Mouse (Mus musculus): ENCODE results near the gene Wnt5b. TPM values are rescaled to one million over a fixed set of nuclear protein-coding genes. Genes with fewer than 3 reads are reported as not detected.
A peak's percentile ranks its signal among the peaks of the same experiment; 100 is the strongest.

Wnt5b gene
- polyA plus RNA-seq, 1 experiment, result not detected

DNA sequence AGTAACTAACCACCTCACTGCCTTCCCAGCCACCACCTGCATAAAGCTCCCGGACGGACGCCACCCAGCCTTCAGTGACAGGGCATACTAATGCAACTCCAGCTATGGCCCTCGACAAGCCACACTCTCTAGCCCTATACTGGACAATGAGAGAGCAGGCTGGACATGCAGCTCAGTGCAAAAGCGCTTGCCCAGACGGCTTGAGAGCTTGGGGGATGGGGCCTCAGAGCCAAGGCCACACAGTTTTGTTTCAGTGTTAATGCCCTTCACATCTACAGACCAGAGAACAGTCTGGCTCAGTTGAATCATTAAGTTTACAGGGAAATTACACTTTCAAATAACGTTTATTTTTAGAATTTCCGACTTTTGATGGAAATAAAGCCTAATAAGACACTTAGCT is 86.0 kb downstream of the Wnt5b start:
- Histone ChIP-seq H3K4me3 (replicated peaks; ENCODE audit: control insufficient read depth, low read depth, low read length) (no peak overlapping the region), H3K27ac (ENCODE audit: control insufficient read depth, insufficient read depth, low read depth, low read length, poor library complexity) (peak overlapping the region; percentile 12; the same call in 1 of the 2 replicates), H3K4me1 (ENCODE audit: control insufficient read depth, insufficient read depth, low read length) (peaks cover 2% of the 10 kb centered on the region; the same call in 1 of the 2 replicates)
- no peak for TF ChIP-seq CTCF (IDR thresholded peaks at IDR 0.05; ENCODE audit: control insufficient read depth, insufficient read depth, low read length)
- no peak for TF ChIP-seq POLR2A (IDR thresholded peaks at IDR 0.05; ENCODE audit: borderline replicate concordance, control insufficient read depth, low read depth, low read length)
- 56% methylated on average over 8 of the region's 8 CpGs for WGBS

DNA sequence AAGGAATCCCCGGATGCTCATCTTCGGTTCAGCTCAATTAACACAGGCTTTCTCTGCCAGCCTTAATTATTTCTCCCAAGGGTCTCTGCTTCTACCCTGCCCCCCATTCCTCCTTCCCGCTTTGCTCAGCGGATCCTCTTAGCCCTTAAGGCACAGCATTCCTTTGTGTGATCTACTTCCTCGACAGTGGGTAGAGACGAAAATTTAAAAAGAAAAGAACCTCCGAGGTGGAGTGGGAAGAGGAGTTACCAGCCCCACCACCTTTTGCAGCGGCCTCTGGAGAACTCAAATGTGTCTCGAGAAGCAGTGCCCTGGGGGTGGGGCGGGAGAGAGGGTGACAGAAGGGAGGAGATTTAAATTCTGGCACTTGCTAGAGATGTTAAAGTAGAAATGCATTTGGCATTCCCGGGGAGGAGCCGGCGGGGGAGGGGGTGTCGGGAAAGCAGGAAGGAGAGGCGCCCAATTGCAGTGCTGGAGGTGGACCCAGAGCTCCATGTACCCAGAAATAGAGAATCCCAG is 92.1 kb downstream of the Wnt5b start:
- WGBS, result 8% methylated on average over 15 of the region's 15 CpGs
- TF ChIP-seq CTCF (IDR thresholded peaks at IDR 0.05; ENCODE audit: control insufficient read depth, insufficient read depth, low read length) (no peak), POLR2A (IDR thresholded peaks at IDR 0.05; ENCODE audit: borderline replicate concordance, control insufficient read depth, low read depth, low read length) (no peak)
- H3K4me3 ChIP-seq (replicated peaks; ENCODE audit: control insufficient read depth, low read depth, low read length), result no peak overlapping the region

DNA sequence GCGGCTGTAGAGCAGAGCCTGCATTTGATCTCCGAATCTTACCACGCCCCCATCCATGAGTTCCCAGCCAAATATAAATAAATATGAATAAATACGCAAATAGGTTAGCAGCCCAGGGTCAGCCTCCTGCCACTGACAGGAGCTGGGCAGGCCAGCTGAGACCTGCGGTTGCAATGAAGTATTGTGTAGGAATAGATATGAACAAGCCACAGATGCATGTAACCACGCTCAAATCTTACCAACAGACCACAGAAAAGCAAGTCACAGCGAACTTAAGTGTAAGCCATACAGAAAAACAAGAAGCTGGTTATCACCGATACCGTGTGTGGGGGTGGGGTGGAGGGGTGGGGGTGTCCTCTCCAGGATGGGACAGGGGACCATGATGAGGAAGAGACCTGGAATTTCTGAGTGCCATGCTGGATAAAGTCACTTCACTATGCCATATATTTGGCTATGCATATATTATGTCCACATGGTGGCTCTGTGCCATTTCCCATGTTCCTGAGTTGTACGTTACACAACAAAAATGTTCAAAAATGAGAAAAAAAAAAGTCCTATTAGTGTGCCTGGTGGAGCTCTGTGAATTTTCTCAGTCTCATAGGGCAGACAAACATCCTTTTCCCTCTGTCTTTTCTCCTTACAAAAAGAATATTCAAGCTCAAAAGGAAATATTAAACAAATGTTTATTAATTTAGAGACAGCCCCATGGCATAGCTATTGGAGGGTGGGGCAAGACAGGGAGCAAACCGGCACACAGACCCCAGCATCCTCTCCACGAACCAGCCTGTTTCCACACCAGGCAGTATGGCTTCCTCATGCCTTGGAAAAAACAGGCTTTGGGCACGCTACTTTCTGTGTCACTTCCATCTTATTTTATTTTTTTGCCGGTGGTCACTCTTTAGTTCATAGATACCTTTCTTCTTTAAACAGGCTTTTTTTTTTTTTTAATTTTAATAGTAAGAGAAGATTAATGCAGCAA is 92.9 kb downstream of the Wnt5b start:
- Histone ChIP-seq H3K4me3 (replicated peaks; ENCODE audit: control insufficient read depth, low read depth, low read length) (no peak overlapping the region), H3K27ac (ENCODE audit: control insufficient read depth, insufficient read depth, low read depth, low read length, poor library complexity) (no peak overlapping the region), H3K4me1 (ENCODE audit: control insufficient read depth, insufficient read depth, low read length) (no peaks in the 10 kb centered on the region; the same call in 1 of the 2 replicates)
- TF ChIP-seq POLR2A (IDR thresholded peaks at IDR 0.05; ENCODE audit: borderline replicate concordance, control insufficient read depth, low read depth, low read length) (no peak), CTCF (IDR thresholded peaks at IDR 0.05; ENCODE audit: control insufficient read depth, insufficient read depth, low read length) (no peak)
- WGBS, result 5% methylated on average over 14 of the region's 14 CpGs

More for the DNA sequence above, 92.1 kb downstream of the Wnt5b start:
- no peaks in the 10 kb centered on the region; the same call in 1 of the 2 replicates for H3K4me1 ChIP-seq (ENCODE audit: control insufficient read depth, insufficient read depth, low read length)
- no peak overlapping the region for H3K27ac ChIP-seq (ENCODE audit: control insufficient read depth, insufficient read depth, low read depth, low read length, poor library complexity)

DNA sequence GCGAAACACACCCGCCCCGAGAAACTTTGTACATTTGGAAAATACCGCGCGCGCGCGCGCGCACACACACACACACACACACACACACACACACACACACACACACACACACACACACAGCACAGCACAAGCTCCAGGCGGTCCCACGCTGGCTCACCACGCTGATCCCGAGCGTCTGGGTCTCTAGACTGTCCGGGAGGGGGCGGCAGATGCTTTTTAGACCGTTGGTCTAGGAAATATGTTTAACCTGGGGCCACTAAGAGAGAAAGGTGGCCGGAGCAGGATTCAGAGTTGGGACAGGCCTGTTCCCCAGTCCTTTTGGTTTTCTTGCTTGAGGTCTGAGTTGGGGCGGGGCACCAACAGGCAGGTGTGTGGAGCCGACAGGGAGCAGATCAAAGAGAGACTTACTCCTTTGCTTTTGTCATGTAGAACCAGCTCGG is 95.1 kb downstream of the Wnt5b start:
- Histone ChIP-seq H3K27ac (ENCODE audit: control insufficient read depth, insufficient read depth, low read depth, low read length, poor library complexity) (no peak overlapping the region), H3K4me1 (ENCODE audit: control insufficient read depth, insufficient read depth, low read length) (no peaks in the 10 kb centered on the region; the same call in 1 of the 2 replicates), H3K4me3 (replicated peaks; ENCODE audit: control insufficient read depth, low read depth, low read length) (no peak overlapping the region)
- peak; percentile 43; the same call in 1 of the 2 replicates for TF ChIP-seq CTCF (IDR thresholded peaks at IDR 0.05; ENCODE audit: control insufficient read depth, insufficient read depth, low read length)
- no peak for TF ChIP-seq POLR2A (IDR thresholded peaks at IDR 0.05; ENCODE audit: borderline replicate concordance, control insufficient read depth, low read depth, low read length)
- WGBS, result 16% methylated on average over 14 of the region's 23 CpGs

DNA sequence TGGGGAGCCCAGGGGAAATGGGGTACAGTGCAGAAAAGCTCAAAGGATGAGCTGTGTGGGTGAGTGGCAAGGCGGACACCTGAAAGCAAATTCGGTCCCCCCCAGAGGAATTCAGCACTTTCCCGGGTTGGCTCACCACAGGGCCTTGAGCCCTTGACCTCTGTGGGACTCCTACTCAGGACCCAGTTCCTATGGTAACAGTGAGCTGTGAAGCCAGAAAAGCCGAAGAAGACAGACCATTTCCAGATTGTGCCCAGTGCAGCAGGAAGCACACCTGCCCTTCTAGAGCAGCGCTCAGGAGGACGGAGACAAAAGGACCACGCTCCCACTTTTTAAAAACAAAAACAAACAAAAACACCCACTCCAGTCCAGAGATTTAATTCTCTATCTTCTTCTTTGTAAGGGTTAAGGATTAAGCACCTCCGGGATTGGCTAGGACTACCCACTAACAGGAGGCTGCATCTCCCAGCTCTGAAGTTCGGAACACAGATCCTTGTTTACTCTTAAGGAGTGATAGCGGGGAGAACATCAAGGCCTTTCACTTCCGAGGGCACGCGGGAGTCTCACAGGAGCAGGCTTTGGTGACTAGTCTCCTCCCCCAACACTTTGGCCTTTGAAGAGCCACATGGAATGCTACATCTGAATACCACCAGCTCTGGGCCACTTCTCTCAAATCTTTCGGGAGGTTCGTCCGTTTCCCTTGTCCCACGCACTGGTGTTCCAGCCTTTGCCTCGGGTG is 95.7 kb downstream of the Wnt5b start:
- no peak for TF ChIP-seq POLR2A (IDR thresholded peaks at IDR 0.05; ENCODE audit: borderline replicate concordance, control insufficient read depth, low read depth, low read length)
- no peak for TF ChIP-seq CTCF (IDR thresholded peaks at IDR 0.05; ENCODE audit: control insufficient read depth, insufficient read depth, low read length)
- Histone ChIP-seq H3K4me1 (ENCODE audit: control insufficient read depth, insufficient read depth, low read length) (no peaks in the 10 kb centered on the region; the same call in 1 of the 2 replicates), H3K4me3 (replicated peaks; ENCODE audit: control insufficient read depth, low read depth, low read length) (no peak overlapping the region), H3K27ac (ENCODE audit: control insufficient read depth, insufficient read depth, low read depth, low read length, poor library complexity) (no peak overlapping the region)
- WGBS, result 31% methylated on average over 18 of the region's 18 CpGs

DNA sequence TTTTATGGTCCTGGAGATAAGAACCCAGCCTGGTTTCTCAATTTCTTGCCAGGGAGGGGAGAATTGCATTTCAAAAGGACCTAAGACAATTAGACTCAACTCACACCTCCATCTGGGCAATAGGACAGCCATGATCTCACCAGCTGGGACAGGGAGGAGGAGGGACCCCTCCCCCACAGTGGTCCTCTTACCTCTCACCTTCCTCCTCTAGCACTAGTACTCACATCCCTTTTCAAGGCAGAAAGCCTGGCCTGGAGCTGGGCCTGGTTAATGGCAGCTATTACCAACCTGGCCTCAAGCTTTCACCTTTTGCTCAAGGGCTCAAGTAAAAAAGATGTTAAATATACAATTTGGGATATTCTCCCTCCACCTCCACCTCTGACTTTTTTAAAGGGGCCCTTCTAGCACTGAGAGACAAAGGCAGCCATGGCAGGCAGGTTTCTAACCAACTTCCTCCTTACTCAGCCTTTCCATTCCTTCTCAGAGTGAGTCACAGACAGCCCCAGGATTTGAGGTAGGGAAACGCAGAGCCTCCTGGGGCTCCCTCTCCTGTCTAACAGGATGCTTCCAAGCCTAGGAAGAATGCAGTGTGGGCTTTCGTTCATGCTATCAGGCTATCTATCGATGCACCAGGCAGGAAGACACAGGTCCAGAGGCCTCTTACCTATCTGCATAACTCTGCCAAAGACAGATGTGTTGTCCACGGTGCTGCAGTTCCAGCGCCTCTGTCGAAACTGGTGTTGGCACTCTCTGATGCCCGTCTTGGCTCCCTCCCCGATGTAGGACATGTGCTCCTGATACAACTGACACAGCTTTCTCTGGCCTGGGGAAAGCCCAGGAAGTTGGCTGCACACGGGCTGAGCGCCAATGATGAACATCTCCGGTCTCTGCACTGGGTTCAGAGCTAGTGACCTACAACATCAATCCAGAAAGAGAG is 98.2 kb downstream of the Wnt5b start:
- WGBS, result 49% methylated on average over 11 of the region's 11 CpGs
- TF ChIP-seq CTCF (IDR thresholded peaks at IDR 0.05; ENCODE audit: control insufficient read depth, insufficient read depth, low read length), result no peak
- TF ChIP-seq POLR2A (IDR thresholded peaks at IDR 0.05; ENCODE audit: borderline replicate concordance, control insufficient read depth, low read depth, low read length), result no peak
- no peak overlapping the region for H3K4me3 ChIP-seq (replicated peaks; ENCODE audit: control insufficient read depth, low read depth, low read length)
- H3K27ac ChIP-seq (ENCODE audit: control insufficient read depth, insufficient read depth, low read depth, low read length, poor library complexity), result no peak overlapping the region
- H3K4me1 ChIP-seq (ENCODE audit: control insufficient read depth, insufficient read depth, low read length), result no peaks in the 10 kb centered on the region; the same call in 1 of the 2 replicates

Measured in bone marrow, adult 2 months (tissue).